ENCODE assay signal across 10 mouse cellular contexts in genomic region chr14:5879791-5880190, GRCm38 (mm10). TPM values are rescaled to one million over a fixed set of nuclear protein-coding genes. Genes with fewer than 3 reads are reported as not detected.
DNase-seq lines count a peak whose midpoint lies in the region; ATAC-seq and TF ChIP-seq lines count a peak whose summit lies in the region.
"Not testable (repeated sequence)": the region's sequence is repeated elsewhere in the genome, so short reads cannot be mapped to it uniquely, and the experiment has no call there.
"Had no signal": no experiment of that assay in that cellular context is flagged by ENCODE, and none has a peak within 500 bp of the region (broad histone marks: within the 10 kb centered on the region; RNA-seq: fewer than 3 reads in every experiment).

No protein-coding gene starts in this region.

- not testable (repeated sequence) for H3K36me3 ChIP-seq in embryonic facial prominence, embryonic 14.5 days (ENCODE audit: control insufficient read depth, insufficient read depth, low read length); heart, embryonic 11.5 days (ENCODE audit: control insufficient read depth, insufficient read depth, low read length); hindbrain, embryonic 16.5 days (ENCODE audit: control insufficient read depth, insufficient read depth, low read length); liver, embryonic 13.5 days; midbrain, embryonic 16.5 days (ENCODE audit: control insufficient read depth, insufficient read depth, low read length); stomach, embryonic 15.5 days

- peak; percentile 8 for DNase-seq in brain, embryonic 14.5 days (ENCODE audit: low read depth)
- not testable (repeated sequence) for DNase-seq in embryonic facial prominence, embryonic 14.5 days (ENCODE audit: low spot score); liver, embryonic 13.5 days
- DNase-seq in kidney, postnatal 4 days = peak; percentile 3 to 4

- not testable (repeated sequence) for H3K9me3 ChIP-seq in embryonic facial prominence, embryonic 14.5 days (ENCODE audit: control insufficient read depth, low read length); heart, embryonic 11.5 days (replicated peaks; ENCODE audit: control insufficient read depth, low read length); hindbrain, embryonic 16.5 days (ENCODE audit: control insufficient read depth, low read length); liver, embryonic 13.5 days (replicated peaks); midbrain, embryonic 16.5 days (replicated peaks; ENCODE audit: control insufficient read depth, low read length, poor library complexity, severe bottlenecking); stomach, embryonic 15.5 days

- not testable (repeated sequence) for H3K27me3 ChIP-seq in embryonic facial prominence, embryonic 14.5 days (replicated peaks; ENCODE audit: control insufficient read depth, insufficient read depth, low read length); heart, embryonic 11.5 days (ENCODE audit: control insufficient read depth, insufficient read depth, low read length); hindbrain, embryonic 16.5 days (replicated peaks; ENCODE audit: control insufficient read depth, insufficient read depth, low read length); liver, embryonic 13.5 days; midbrain, embryonic 16.5 days (ENCODE audit: control insufficient read depth, insufficient read depth, low read depth, low read length); stomach, embryonic 15.5 days (replicated peaks)

- TF ChIP-seq POLR2A in brain, embryonic 14.5 days (IDR thresholded peaks at IDR 0.05; ENCODE audit: borderline replicate concordance, extremely low read depth, insufficient read depth, insufficient read length, poor library complexity, severe bottlenecking) = not testable (repeated sequence)

- peak overlapping the region; percentile 61 for H3K4me2 ChIP-seq in embryonic facial prominence, embryonic 14.5 days (ENCODE audit: low read depth, low read length)
- H3K4me2 ChIP-seq in heart, embryonic 11.5 days = peak overlapping the region; percentile 63
- H3K4me2 ChIP-seq in hindbrain, embryonic 16.5 days (ENCODE audit: low read length) = peak overlapping the region; percentile 68
- H3K4me2 ChIP-seq in liver, embryonic 13.5 days = peak overlapping the region; percentile 29; the same call in 1 of the 2 replicates
- H3K4me2 ChIP-seq in midbrain, embryonic 16.5 days (ENCODE audit: low read length) = peak overlapping the region; percentile 59
- H3K4me2 ChIP-seq in stomach, embryonic 15.5 days = peak overlapping the region; percentile 69

- peak overlapping the region; percentile 32 for H3K4me3 ChIP-seq in embryonic facial prominence, embryonic 14.5 days (ENCODE audit: low read depth, low read length)
- H3K4me3 ChIP-seq in heart, embryonic 11.5 days (ENCODE audit: low read depth, low read length) = peak overlapping the region; percentile 32
- peak overlapping the region; percentile 48 for H3K4me3 ChIP-seq in hindbrain, embryonic 16.5 days (ENCODE audit: low read length)
- H3K4me3 ChIP-seq in liver, embryonic 13.5 days (replicated peaks) = not testable (repeated sequence)
- H3K4me3 ChIP-seq in midbrain, embryonic 16.5 days (ENCODE audit: low read depth, low read length) = peak overlapping the region; percentile 49
- H3K4me3 ChIP-seq in stomach, embryonic 15.5 days (replicated peaks) = peak overlapping the region; percentile 37

- not testable (repeated sequence) for H3K27ac ChIP-seq in embryonic facial prominence, embryonic 14.5 days (replicated peaks; ENCODE audit: low read depth, low read length); heart, embryonic 11.5 days (ENCODE audit: low read depth, low read length); hindbrain, embryonic 16.5 days (ENCODE audit: low read depth, low read length); liver, embryonic 13.5 days; midbrain, embryonic 16.5 days (ENCODE audit: low read length); stomach, embryonic 15.5 days

- not testable (repeated sequence) for H3K9ac ChIP-seq in embryonic facial prominence, embryonic 14.5 days (ENCODE audit: low read depth, low read length); heart, embryonic 11.5 days (ENCODE audit: low read depth, low read length); liver, embryonic 13.5 days; stomach, embryonic 15.5 days
- peak overlapping the region; percentile 70 for H3K9ac ChIP-seq in hindbrain, embryonic 16.5 days (ENCODE audit: low read depth, low read length)
- peak overlapping the region; percentile 71 for H3K9ac ChIP-seq in midbrain, embryonic 16.5 days (ENCODE audit: low read depth, low read length)

- 0% methylated on average over 9 of the region's 28 CpGs for WGBS in embryonic facial prominence, embryonic 14.5 days
- 3% methylated on average over 20 of the region's 28 CpGs for WGBS in heart, embryonic 11.5 days (ENCODE audit: insufficient replicate concordance)
- WGBS in hindbrain, embryonic 16.5 days = under 1% methylated on average over 17 of the region's 28 CpGs
- 4% methylated on average over 21 of the region's 28 CpGs for WGBS in liver, embryonic 13.5 days (ENCODE audit: insufficient replicate concordance)
- WGBS in midbrain, embryonic 16.5 days = under 1% methylated on average over 20 of the region's 28 CpGs
- WGBS in stomach, embryonic 15.5 days = 2% methylated on average over 24 of the region's 28 CpGs

- TF ChIP-seq CTCF in brain, embryonic 14.5 days (IDR thresholded peaks at IDR 0.05; ENCODE audit: borderline replicate concordance, extremely low read depth, insufficient read depth, insufficient read length) = not testable (repeated sequence)

- not testable (repeated sequence) for H3K4me1 ChIP-seq in embryonic facial prominence, embryonic 14.5 days (ENCODE audit: control insufficient read depth, insufficient read depth, low read length); heart, embryonic 11.5 days (ENCODE audit: control insufficient read depth, insufficient read depth, low read length); hindbrain, embryonic 16.5 days (ENCODE audit: control insufficient read depth, insufficient read depth, low read depth, low read length); liver, embryonic 13.5 days (replicated peaks); midbrain, embryonic 16.5 days (ENCODE audit: control insufficient read depth, insufficient read depth, low read length); stomach, embryonic 15.5 days

- not testable (repeated sequence) for ATAC-seq in embryonic facial prominence, embryonic 14.5 days (ENCODE audit: low read depth); heart, embryonic 11.5 days (replicated peaks; ENCODE audit: insufficient number of reproducible peaks, low FRiP score, low TSS enrichment); hindbrain, embryonic 16.5 days; liver, embryonic 13.5 days (ENCODE audit: low read depth); midbrain, embryonic 16.5 days; stomach, embryonic 15.5 days (ENCODE audit: insufficient read depth, low FRiP score, low read depth)

RNA-seq across cellular contexts. Expression of gene Gm8237, which starts 0.4 kb away (rescaled TPM):
- polyA plus RNA-seq in brain, embryonic 14.5 days (2012; rRNA removed) = 0.74 and 1.2 TPM in 2 replicates
- polyA plus RNA-seq in embryonic facial prominence, embryonic 14.5 days (2014; fragmentation: Nextera tagmentation; extraction: Ambion mirVana) = not detected in 2 replicates
- polyA plus RNA-seq in heart, embryonic 11.5 days (2014; fragmentation: Nextera tagmentation; extraction: Ambion mirVana) = not detected in 2 replicates
- 1.7 and 2.3 TPM in 2 replicates for polyA plus RNA-seq in hindbrain, embryonic 16.5 days (2015; fragmentation: Nextera tagmentation; extraction: Ambion mirVana)
- polyA plus RNA-seq in liver, embryonic 13.5 days (2015; fragmentation: Nextera tagmentation; extraction: Ambion mirVana) = not detected in 2 replicates
- 1.3 and 1.5 TPM in 2 replicates for polyA plus RNA-seq in midbrain, embryonic 16.5 days (2015; fragmentation: Nextera tagmentation; extraction: Ambion mirVana)
- 0.36 TPM in 2 replicates for polyA plus RNA-seq in stomach, embryonic 15.5 days (2015; fragmentation: Nextera tagmentation; extraction: Ambion mirVana)
- polyA plus RNA-seq: liver, embryonic 15.5 days had no signal

RNA-seq across cellular contexts. Expression of gene Gm3424, which starts 49.7 kb away (rescaled TPM):
- polyA plus RNA-seq in brain, embryonic 14.5 days (2012; rRNA removed) = not detected in 2 replicates
- not detected in 2 replicates for polyA plus RNA-seq in embryonic facial prominence, embryonic 14.5 days (2014; fragmentation: Nextera tagmentation; extraction: Ambion mirVana)
- not detected in 2 replicates for polyA plus RNA-seq in heart, embryonic 11.5 days (2014; fragmentation: Nextera tagmentation; extraction: Ambion mirVana)
- polyA plus RNA-seq in hindbrain, embryonic 16.5 days (2015; fragmentation: Nextera tagmentation; extraction: Ambion mirVana) = not detected in 2 replicates
- polyA plus RNA-seq in liver, embryonic 13.5 days (2015; fragmentation: Nextera tagmentation; extraction: Ambion mirVana) = not detected in 2 replicates
- polyA plus RNA-seq in midbrain, embryonic 16.5 days (2015; fragmentation: Nextera tagmentation; extraction: Ambion mirVana) = not detected in 2 replicates
- polyA plus RNA-seq in stomach, embryonic 15.5 days (2015; fragmentation: Nextera tagmentation; extraction: Ambion mirVana) = not detected in 2 replicates
- polyA plus RNA-seq: liver, embryonic 15.5 days; thymus, postnatal 0 days had no signal
